Mouse (Mus musculus) urinary bladder, postnatal 36 days (tissue): ENCODE measurements around the gene Flrt2.

Experiments used
- DNase-seq, 2 experiments: peaks; one replicate each; pipeline ENCODE4 v3.0.0; 2022; ENCODE audit warnings: low spot score in 2 of 2, mixed read lengths in 1 of 2

The Flrt2 gene

DNA sequence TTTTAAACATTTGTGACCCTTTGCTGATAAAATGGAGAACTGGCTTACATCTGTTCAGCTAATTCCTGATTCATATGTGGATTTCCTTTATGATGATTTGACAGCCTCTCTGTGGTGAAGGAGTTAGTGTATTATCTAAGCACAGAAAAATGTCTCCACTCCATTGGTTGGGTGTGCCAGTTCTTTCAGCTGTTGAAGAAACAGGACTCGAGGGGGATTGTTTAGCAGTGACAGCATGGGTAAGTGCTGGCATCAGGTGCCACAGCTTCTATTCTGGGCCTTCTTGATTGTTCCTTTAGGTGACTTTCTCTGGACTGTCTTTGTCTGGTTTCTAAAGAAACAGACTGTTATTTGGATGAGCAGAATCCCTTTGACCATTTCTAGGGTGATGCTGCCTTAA lies 42.0 kb downstream of the Flrt2 start:
- DNase-seq = no peak

DNA sequence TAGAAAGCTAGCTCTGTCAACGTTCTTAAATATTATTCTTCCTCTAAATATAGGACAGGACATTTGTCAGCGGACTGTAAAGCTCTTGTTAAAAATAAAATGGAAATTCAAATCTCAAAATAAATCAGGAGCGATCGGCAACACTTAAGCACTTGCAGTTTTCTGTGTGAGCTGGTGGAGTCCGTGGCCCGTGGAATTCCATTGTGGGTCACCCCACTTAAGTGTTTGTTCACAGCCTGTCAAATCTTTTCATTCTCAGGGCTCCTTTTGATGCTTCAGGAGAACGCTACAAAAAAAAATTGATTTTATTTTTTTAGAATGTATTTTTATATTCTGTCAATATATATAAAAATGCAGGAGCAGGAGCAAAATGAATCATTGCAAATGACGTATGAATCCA lies 45.5 kb downstream of the Flrt2 start:
- DNase-seq = no peak

- DNase-seq = no peak
Observed at GRCm38 (mm10) chr12:95738031-95738430, 46.0 kb downstream of the Flrt2 start.

- no peak for DNase-seq
Observed at GRCm38 (mm10) chr12:95738491-95739135, 46.6 kb downstream of the Flrt2 start.

GRCm38 (mm10) chr12:95739739-95740138 lies 47.7 kb downstream of the Flrt2 start:
- no peak for DNase-seq

GRCm38 (mm10) chr12:95741296-95741695 lies 49.3 kb downstream of the Flrt2 start:
- no peak for DNase-seq

DNA sequence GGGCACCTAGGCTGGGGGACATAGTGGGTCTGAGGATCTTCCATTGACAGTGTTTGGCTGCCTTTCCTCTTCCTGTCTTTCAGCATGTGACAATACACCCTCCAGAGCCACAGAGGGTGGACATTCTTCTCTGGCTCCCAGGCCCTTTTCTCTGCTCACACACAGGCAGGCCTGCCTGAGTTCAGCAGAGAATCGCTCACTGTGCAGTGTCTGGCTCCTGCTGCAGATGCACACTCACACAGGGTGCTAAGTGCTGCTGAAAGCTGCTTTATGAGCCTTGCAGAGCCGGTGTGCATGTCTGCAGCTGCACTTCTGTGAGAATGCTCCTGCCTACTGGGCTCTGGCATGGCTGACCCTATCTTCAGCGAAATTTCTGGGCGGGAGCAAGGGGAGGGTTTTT lies 52.3 kb downstream of the Flrt2 start:
- no peak for DNase-seq

DNA sequence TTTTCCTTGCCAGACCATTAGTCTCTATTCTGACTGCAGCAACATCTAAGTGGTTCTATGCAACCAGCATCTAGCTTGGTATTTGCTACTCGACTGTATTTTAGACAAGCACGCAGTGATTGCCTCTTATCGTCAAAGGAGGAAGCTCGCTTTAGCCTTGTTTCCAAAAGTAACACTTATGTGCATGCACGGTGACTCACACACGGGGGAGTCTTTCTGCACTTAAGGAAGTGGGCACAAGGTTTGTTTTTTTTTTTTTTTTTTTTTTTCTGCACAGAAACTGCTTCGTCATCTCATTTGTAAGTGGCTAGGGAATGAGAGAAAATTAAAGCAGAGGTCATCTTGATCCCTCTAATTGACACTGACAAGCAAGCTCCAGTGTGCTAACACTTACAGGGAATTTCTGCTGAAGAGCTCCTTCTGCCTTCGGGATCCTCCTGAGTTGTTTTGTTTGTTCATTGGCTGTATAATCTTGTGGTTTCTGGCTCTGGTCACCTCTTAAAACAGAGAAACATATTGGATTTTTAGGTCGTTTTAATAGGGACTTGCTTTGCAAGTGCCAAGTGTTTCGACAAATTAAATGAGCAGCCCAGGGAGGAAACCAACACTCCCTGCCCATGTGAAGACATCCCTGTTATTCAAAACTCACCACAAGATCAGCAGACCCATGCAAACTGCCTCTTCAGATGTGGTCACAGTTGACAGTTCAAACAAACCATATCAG lies 55.0 kb downstream of the Flrt2 start:
- peak in 1 of 2 experiments; percentile 22 for DNase-seq

DNA sequence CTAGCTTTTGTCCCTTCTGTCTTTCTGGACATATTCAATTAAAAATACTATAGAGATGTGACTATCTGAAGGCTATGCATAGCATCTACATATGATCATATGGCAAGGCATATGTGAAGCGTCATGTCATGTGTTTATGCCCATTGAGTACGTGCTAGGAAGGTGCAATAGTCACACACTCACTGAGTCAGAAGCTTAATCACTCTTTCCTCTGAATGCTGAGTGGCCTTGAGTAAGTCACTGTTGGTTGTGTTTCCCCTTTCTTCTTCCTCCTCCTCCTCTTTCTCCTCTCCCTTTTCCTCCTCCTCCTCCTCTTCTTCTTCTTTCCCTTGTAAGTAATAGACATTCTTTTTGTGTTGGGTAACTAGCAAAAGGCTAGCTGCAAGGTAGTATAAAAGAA lies 56.7 kb downstream of the Flrt2 start:
- DNase-seq = no peak

- DNase-seq = no peak
Observed at GRCm38 (mm10) chr12:95749248-95749647, 57.2 kb downstream of the Flrt2 start.

DNA sequence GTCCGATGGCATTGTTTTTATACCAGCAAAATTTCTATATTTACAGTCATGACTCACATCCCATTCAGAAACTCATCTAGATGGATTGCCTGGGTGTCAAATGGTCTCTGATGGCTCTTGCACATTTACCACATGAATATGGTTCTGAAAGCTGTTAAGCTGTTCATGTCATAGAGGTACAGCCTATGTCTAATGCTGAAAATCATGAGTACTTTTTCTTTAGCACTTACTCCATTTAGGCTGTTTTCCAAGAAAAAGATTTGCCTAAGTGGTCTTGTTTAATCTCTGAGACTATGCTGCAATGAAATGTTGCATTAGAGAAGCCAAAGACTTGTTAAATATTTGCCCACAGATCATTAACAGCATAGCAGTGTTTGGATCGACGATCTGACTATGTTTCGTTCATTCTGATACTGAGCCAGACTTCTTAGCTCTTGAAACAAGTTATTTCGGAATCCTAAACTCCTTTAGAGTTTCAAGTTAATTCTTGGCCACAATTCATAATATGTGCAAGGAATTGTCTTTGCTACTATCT lies 67.3 kb downstream of the Flrt2 start:
- DNase-seq = no peak

GRCm38 (mm10) chr12:95765255-95765654 lies 73.2 kb downstream of the Flrt2 start:
- no peak for DNase-seq

GRCm38 (mm10) chr12:95769041-95769440 lies 77.0 kb downstream of the Flrt2 start:
- no peak for DNase-seq

GRCm38 (mm10) chr12:95770251-95770650 lies 78.2 kb downstream of the Flrt2 start:
- no peak for DNase-seq

DNA sequence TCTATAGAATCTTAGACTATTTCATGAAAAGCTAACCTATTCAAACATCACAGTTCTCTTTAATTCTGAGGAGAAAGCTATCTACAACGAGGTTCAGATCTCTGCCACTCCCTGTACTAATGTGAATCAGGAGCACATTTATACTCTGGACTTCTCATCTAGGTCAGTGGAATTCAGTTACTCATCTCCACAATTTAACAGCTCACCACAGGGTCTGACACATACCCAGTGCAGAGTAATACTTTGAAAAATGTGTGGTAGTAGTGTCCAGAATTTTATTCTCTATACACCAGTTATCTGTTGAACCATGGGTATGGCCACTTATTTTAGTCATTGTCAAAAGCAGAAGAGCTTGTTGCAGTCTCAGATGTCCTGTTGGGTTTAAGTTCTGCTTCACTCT lies 98.1 kb downstream of the Flrt2 start:
- DNase-seq = no peak

DNA sequence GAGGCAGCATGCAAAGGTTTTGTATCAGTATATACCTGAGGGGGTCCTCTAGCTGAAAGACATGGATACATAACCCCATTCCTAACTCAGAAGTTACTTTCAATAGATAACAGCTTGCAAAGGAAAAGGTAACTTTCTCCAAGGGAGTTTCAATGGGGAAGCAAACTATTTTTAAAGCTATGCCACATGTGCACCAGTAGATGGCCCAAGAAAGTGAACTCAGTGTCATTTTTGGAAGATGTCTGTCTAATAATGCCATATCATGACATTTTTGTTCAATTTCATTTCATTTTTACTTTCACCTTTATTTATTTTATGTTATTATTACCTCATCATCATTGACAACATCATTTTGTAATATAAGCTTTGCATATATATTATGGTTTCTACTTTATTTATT lies 124.6 kb downstream of the Flrt2 start:
- no peak for DNase-seq
